Mouse (Mus musculus) ZHBTc4 (cell line): ENCODE measurements at regions not wholly inside any gene's neighbourhood (a gene's known extent, or its start where the extent isn't known, plus 50 kb on each side); places are given as distances from the start of the nearest gene placed in this dataset.

Source experiments
- DNase-seq: peaks from one replicate; pipeline ENCODE4 v3.0.0-alpha.2; 2011; ENCODE audit warnings: low read depth, low spot score

DNA sequence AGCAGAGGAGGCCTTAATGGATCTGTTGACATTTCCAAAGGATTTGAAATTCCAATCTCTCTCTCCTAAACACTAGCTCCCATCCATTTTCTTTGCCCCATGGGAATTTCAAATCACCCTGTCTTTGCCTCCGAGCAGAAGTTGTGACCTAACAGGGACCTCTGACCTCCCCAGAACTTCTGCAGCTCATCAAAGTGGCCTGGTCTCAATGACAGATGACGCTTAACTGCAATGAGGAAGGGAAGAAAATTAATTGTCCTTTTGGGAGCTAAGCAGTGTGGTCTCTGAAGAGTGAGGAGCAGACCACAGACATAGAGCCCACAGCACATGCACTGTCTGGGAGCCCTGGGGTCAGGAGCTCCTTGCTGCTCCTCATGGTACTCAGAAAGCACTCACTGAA, 155.3 kb downstream of the Tox3 start:
- DNase-seq: no peak

GRCm38 (mm10) chr8:90182807-90183206, 165.3 kb downstream of the Tox3 start:
- DNase-seq: peak; percentile 33

- no peak for DNase-seq
These were observed 171.4 kb downstream of the Tox3 start for GRCm38 (mm10) chr8:90176771-90177170.

- DNase-seq: no peak
These were observed 171.8 kb downstream of the Tox3 start for GRCm38 (mm10) chr8:90176335-90176734.

DNA sequence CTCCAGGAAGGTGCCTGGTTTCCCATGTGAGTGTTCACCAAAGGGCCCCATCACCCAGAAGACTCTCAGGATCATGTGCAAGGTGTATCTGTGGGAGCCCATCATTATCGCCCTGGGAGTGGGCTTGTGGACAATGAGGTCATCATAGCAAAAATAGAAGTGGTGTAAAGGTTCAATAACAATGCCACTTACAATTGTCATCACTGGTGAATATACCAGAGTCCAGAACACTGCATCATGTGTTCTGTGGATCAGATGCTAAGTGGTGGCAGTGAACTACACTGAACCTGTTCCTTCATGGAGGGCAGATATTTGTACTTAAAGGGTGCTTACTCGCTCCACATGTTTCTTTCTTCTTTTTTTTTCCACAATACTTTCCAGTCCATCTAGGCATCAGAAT, 181.5 kb downstream of the Tox3 start:
- DNase-seq: no peak

DNA sequence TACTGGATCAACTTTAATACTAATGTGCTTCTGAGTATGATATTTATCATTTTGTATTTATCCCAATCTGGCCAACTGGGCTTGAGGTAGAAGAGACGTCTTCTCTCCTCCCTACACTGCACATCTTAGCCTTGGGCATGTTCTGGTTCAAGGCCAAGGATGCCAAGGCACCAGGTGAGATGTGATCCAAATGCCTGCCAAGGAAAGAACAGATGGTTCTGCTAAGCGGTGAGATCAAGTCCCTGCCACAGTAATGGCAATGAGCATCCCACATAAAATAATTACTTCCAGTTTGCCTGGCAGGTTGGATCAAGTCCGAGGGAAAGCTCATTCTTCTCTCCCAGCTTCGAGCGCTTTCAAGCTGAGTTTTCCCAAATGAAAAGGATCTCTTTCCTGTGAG, 196.7 kb downstream of the Tox3 start:
- DNase-seq: no peak

DNA sequence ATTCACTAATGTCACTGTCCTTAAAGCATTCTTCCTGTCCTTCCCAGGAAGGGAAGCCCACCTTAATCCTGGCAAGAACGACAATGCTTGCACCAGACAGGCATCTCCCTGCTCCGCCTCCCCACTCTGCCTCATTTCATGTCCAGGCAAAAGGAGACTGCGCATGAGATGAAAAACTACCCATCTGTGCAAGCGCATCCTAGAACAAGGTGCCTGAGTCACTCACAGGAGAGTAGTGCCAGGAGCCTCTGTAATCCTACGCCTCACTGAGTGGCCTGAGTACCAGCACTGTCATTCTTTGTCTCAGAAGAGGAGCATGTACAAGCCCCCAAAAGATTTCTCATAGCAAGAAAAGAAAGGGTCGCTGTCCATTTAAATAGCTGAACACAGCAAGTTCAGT, 198.2 kb downstream of the Tox3 start:
- DNase-seq: no peak

DNA sequence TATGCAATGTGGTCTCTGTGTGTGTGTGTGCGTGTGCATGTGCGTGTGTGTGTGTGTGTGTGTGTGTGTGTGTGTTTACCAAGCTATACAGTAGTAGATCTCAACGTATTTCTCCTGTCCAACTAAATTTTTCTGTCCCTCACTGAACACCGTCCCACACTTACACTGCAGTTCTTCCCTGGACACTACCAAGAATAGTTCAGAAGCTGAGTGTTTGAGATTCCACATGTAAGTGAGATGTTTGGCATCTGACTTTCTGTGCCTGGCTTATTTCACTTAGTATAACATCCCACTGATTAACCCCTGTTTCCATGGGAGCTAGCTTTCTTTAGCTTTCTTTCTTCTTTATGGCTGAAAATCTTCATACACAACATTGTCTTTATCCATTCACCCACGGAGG, 213.5 kb downstream of the Tox3 start:
- no peak for DNase-seq

DNA sequence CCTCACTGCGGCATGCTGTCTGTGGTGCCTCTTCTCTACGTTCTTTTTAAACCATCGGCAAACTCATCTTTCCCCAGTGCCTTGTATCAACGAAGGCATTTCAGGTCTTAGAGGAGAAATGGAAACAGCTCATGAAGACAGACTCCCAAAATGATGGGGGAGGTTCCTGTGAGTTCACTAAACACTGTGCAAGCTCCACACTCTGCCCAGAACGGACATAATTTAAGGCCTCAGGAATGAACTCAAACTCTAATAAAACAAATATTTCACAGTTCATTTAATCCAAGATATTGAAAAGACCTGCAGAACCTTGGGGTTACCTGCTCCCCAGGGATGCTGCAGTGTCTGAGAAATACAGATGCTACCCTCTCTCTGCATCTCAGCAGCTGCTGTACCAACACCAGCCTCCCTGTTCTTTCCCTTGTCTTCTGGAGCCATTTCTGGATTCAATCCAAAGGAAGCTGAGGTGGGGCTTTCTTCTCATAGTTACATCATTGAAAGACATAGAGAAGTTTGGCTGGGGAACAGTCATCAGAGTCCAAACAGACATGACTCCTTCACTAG, 217.4 kb downstream of the Tox3 start:
- no peak for DNase-seq

DNA sequence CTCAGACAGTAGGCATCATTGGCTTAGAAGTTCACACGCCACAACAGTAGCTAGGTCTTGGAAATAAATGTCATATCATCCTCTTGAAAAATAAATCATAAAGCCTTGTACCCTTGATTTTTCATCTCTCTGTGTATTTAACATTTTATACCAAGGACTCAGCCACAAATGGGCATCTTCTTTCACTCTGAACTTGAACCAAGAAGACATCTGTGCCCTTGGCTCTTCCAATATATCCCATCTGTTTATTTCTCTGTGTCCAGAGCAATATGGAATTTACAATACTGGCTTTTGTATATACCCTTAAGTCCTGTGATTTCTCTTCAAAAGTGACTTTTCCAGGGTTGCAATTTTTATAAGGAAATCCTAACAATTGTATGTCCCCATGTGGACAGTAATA, 222.7 kb downstream of the Tox3 start:
- no peak for DNase-seq

- no peak for DNase-seq
These were observed 225.0 kb downstream of the Tox3 start for GRCm38 (mm10) chr8:90123101-90123500.

DNA sequence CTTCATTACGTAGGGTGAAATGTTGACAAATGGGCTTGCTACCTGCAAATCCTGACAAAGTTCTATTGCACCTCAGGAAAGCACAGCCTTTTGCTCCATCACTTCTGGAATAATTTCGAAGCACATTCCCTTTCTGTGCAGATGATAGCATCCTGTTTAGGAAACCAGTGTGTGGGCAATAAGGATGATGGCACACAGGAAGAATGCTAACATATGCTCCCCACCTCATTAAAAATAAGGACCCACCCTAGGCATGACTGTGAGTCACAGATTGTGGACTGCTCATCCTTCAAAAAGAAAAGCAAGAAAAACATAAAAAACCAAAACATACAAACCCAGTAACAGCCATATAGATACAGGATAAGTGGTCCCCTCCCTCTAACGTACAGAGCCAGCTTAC, 226.2 kb downstream of the Tox3 start:
- no peak for DNase-seq

GRCm38 (mm10) chr8:90121017-90121416, 227.1 kb downstream of the Tox3 start:
- no peak for DNase-seq

DNA sequence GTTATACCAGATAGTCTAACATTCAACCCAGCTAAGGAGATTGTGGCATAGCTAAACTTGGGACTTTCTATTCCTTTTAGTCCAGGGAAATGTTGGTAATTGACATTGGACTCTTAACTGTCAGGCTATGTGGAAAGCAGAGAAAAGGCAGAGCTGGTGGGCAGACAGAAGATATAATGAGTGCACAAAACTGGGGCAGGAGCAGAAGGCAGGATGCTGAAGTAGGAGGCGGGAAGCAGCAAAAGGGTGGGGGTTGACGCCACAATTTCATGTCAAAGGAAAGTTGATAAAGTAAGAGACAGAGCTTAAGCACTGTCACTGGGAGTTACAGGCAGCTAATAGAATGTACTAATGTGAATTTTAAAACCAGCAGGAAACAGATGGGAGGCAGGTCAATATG, 232.7 kb downstream of the Tox3 start:
- DNase-seq: no peak

- DNase-seq: no peak
These were observed 247.6 kb downstream of the Tox3 start for GRCm38 (mm10) chr8:90100509-90100908.

DNA sequence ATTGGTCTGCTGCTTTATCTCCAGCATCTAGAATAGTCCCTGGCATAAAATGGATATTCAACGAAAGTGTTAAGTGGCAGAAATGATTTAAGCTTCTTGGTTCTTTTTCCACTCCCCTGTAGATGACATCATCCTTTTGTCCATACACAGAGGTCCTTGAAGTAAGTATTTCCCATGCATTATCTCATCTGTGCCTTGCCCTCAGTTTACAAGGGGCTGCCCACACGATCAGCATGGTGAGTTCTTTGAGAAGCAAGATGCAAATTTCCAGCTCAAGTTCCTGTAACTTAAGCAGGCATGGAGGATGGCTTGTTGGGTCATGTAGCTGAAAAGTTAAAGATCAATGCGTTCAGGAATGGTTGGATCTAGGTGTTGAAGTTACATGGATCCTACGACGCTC, 265.5 kb downstream of the Tox3 start:
- no peak for DNase-seq

GRCm38 (mm10) chr8:90076381-90076780, 271.8 kb downstream of the Tox3 start:
- DNase-seq: no peak

DNA sequence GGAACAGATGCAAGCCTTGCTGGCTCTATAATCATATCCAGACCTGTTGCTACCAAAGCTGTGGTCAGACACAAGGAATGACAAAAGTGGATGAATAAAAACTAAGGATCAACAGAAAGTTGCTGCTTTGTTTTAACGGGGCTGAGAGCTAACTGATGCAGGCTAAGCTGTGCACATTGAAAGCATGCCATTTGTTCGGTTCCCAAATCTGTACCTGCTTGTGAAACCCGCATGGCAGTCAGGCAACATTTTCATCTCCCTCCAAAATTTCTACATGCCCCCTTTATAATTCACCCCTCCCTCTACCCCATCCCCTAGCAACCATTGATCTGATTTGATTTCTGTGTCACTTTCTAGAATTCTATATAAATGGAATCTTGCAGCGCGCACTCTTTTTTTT, 272.3 kb downstream of the Tox3 start:
- no peak for DNase-seq

GRCm38 (mm10) chr8:90070006-90070405, 278.1 kb downstream of the Tox3 start:
- no peak for DNase-seq

DNA sequence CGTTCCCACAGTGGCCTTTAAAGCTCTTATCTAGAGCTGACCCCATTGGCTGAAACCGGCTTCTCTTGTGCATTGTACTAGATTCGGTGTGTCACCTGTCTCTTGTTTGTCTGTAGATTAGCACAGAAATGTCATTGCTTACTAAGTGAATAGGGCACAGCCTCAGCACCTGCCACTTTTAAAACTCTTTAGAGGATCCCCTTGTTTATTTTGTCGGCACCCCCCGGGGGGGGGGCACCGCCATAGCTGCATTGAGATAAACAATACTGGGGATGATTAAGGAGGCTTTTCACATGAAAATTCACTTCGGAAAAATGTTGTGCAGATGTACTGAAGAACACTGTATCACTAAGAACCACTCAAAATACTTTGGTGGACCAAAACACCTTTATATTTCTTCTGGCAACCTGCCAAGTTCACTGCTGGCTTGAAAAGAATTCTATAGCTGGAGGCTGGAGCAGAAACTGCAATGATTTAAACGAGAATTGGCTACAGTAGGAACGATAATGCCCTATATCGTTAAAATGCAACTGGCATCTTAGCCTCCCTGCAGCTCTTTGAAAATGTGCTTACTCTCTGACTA, 278.6 kb downstream of the Tox3 start:
- peak; percentile 8 for DNase-seq

DNA sequence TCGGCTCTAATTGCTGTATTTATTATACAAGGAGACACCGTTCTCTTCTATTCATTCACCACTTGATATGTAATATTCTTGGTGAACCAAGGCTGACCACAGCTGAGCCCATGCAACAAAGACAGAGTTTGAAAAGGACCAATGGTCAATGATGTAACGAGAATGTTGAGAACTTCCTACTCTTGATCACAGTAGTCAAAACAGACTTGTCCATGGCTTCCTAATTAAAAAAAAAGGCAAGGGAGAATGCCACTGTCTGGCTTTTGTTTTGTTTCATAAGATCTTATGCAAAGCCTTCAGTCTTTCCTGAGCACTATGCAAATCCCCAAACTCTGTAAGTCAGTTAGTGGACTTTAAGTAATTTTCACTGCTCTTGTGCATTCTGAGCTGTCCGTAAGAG, 279.7 kb downstream of the Tox3 start:
- no peak for DNase-seq

- DNase-seq: no peak
These were observed 283.8 kb downstream of the Tox3 start for GRCm38 (mm10) chr8:90064381-90064780.

DNA sequence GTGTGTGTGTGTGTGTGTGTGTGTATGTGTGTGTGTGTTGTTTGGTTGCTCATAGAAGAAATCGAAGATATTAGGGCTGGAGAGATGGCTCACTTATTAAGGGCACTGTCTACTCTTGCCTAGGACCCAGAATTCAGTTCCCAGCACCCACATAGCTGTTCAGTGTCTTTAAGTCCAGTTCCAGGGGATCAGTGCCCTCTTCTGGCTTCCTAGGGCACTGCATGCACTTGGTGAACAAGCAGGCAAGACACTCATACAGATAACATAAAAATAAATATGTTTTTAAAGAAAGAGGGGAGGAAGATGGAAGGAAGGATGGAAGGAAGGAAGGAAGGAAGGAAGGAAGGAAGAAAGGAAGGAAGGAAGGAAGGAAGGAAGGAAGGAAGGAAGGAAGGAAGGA, 284.9 kb downstream of the Tox3 start:
- DNase-seq: peak; percentile 29

- no peak for DNase-seq
These were observed 289.4 kb downstream of the Tox3 start for GRCm38 (mm10) chr8:90058631-90059166.
